Mouse (Mus musculus): ENCODE data around the gene Kcnc3.

The Kcnc3 gene

GRCm38 (mm10) chr7:44625241-44626067, 35.0 kb downstream of the Kcnc3 start:
- in situ Hi-C loops (cut with MboI, MseI) = loop anchor here (10.0 kb wide), 1 partner anchor 1389 kb away; no protein-coding TSS in a partner anchor

- in situ Hi-C loops (cut with MboI, MseI) = loop anchor here (10.0 kb wide), 1 partner anchor 1389 kb away; no protein-coding TSS in a partner anchor
Measured at GRCm38 (mm10) chr7:44626068-44626385, 35.6 kb downstream of the Kcnc3 start.

- in situ Hi-C loops (cut with MboI, MseI) = loop anchor here (10.0 kb wide), 1 partner anchor 1388 kb away; no protein-coding TSS in a partner anchor
Measured at GRCm38 (mm10) chr7:44626966-44627365, 36.5 kb downstream of the Kcnc3 start.

GRCm38 (mm10) chr7:44628402-44629034, 38.1 kb downstream of the Kcnc3 start:
- in situ Hi-C loops (cut with MboI, MseI) = loop anchor here (10.0 kb wide), 1 partner anchor 1386 kb away; no protein-coding TSS in a partner anchor

- in situ Hi-C loops (cut with MboI, MseI) = no loop called here
Measured at GRCm38 (mm10) chr7:44630437-44630836, 40.0 kb downstream of the Kcnc3 start.

- in situ Hi-C loops (cut with MboI, MseI) = no loop called here
Measured at GRCm38 (mm10) chr7:44632676-44633075, 42.2 kb downstream of the Kcnc3 start.

GRCm38 (mm10) chr7:44633407-44633806, 42.9 kb downstream of the Kcnc3 start:
- in situ Hi-C loops (cut with MboI, MseI) = no loop called here

- in situ Hi-C loops (cut with MboI, MseI) = no loop called here
Measured at GRCm38 (mm10) chr7:44636684-44637083, 46.2 kb downstream of the Kcnc3 start.

- in situ Hi-C loops (cut with MboI, MseI) = no loop called here
Measured at GRCm38 (mm10) chr7:44638663-44639062, 48.2 kb downstream of the Kcnc3 start.

- in situ Hi-C loops (cut with MboI, MseI) = no loop called here
Measured at GRCm38 (mm10) chr7:44640843-44641605, 50.6 kb downstream of the Kcnc3 start.

- in situ Hi-C loops (cut with MboI, MseI) = no loop called here
Measured at GRCm38 (mm10) chr7:44641887-44642286, 51.4 kb downstream of the Kcnc3 start.

- in situ Hi-C loops (cut with MboI, MseI) = no loop called here
Measured at GRCm38 (mm10) chr7:44645256-44645655, 54.8 kb downstream of the Kcnc3 start.

GRCm38 (mm10) chr7:44645951-44646350, 55.5 kb downstream of the Kcnc3 start:
- in situ Hi-C loops (cut with MboI, MseI) = no loop called here

- in situ Hi-C loops (cut with MboI, MseI) = no loop called here
Measured at GRCm38 (mm10) chr7:44647042-44647724, 56.7 kb downstream of the Kcnc3 start.

GRCm38 (mm10) chr7:44647729-44648128, 57.3 kb downstream of the Kcnc3 start:
- in situ Hi-C loops (cut with MboI, MseI) = no loop called here

- in situ Hi-C loops (cut with MboI, MseI) = no loop called here
Measured at GRCm38 (mm10) chr7:44649094-44649610, 58.7 kb downstream of the Kcnc3 start.

GRCm38 (mm10) chr7:44649990-44650389, 59.5 kb downstream of the Kcnc3 start:
- in situ Hi-C loops (cut with MboI, MseI) = no loop called here

GRCm38 (mm10) chr7:44651416-44651815, 61.0 kb downstream of the Kcnc3 start:
- in situ Hi-C loops (cut with MboI, MseI) = no loop called here

GRCm38 (mm10) chr7:44653773-44654172, 63.3 kb downstream of the Kcnc3 start:
- in situ Hi-C loops (cut with MboI, MseI) = no loop called here
